Mouse (Mus musculus) left cerebral cortex, postnatal 36 days (tissue): ENCODE measurements around the gene RPS10-NUDT3. TPM values are rescaled to one million over a fixed set of nuclear protein-coding genes. Genes with fewer than 3 reads are reported as not detected.
A peak's percentile ranks its signal among the peaks of the same experiment; 100 is the strongest.

Source experiments
- DNase-seq, 2 experiments: peaks; one replicate each; pipeline ENCODE4 v3.0.0; 2021 to 2022; ENCODE audit warnings: low spot score in 2 of 2, mixed read lengths in 1 of 2
- intact Hi-C: fragments of 180-260 bp; cut with DNase I; formaldehyde crosslinking; loops from one replicate; pipeline ENCODE4 v1.15.1; 2025
- total RNA-seq, 2 experiments: library from RNA; stranded (reverse); gene quantifications; 2 replicates each; pipeline ENCODE4 v1.2.3; 2021

The RPS10-NUDT3 gene
- not detected for total RNA-seq

DNA sequence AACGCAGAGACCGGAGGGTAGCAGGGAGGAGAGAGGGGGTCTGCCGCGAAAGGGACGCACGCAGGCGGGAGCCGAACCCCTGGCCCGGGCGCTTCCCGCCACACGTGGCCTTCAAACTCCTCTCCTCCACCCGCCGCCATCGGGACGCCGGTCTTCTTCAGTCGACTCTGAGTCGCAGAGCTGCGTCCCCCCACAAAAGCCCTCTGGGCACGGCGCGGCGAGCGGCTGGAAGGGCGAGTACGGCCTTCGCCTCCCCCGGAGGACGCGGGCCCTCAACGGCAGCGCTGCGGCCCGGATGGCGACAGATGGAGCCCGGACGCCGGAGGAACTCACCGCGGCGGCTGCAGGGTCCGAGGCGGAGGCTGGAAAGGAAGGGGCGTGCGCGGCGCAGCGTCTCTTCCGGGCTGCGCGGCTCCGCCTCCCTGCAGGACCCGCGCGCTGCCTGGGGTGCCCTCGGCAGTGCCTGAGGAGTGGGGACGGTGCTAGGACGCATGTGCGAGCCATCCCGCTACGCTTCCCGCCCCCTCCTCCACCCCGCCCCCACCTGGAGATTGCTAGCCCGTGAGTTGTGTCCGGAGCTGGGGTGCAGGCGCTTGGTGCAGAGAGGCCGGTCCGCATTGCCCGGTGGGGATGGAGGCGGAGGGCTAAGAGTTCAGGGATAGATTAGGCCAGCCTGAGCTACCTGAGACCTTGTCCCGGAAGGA, at the start of gene RPS10-NUDT3:
Gene RPS10-NUDT3 (minus strand): TSS at position 352 of the 704 bp plus-strand sequence.
- intact Hi-C loops, result loop anchor here (2.0 to 5.0 kb wide), 3 partner anchors 52 to 187 kb away; partner anchors contain the start of genes AI413582 and D17Wsu92e

DNA sequence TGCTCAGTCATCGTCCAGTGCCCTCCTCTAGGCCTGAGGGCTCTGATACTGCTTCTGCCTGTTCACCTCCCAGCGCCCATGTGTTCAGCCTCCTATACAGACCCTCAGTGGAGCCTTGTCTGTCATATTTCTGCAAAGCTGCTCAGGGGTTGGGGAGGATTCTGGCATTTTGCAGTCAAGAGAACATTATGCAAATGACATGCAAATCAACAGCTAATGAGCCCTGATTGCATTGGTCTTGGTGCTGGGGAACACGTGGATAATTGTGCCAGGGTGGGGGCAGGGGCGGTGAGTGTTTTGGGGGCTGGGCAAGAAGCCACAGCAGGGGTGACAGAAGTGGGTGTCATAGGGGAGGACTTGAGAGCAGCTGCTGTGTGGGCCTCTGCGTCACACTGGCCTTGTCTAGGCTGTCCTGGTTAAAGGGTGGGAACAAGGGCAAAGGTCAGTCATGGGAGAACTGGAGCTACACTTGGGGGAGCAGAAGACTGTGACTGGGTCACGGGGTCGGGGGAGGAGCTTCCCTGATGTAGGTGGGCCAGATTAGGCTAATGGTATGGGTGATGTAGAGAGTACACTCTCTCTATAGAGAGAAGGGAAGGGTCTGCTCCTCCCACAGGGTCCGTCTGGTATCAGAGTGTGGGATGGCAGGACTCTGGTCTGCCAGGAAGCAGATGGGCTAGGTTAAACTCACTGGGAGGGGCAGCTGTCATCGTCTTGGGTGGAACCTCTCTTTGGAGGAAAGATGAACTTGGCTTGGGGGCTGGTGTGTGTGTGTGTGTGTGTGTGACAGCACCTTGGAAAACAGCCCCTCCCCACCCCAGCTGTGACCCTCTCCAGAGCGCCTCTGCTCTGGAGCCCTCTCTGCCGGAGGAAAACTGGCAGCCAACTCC, 44.1 kb upstream of the RPS10-NUDT3 start:
- peak in 1 of 2 experiments; percentile 18 for DNase-seq
- intact Hi-C loops, result no loop called here

More for the DNA sequence above, at the start of gene RPS10-NUDT3:
- peak; percentile 89 to 92 for DNase-seq

DNA sequence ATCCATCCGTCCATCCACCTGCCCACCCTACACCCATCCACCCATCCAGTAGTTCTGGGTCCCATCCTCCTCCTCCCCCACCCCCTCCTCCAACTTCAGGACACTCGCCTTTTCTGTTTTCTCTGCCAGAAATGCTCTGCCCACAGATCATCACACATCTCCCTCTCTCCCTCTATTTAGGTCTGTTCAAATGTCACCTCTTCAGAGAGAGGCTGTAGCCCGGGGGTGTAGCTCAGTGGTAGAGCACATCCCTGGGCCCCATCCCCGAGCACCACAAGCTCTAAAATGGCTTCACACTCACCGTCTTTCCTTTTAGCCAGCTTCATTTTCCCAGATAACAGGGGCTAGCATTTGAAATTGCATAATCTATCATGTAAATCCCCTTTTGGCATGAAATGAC, 42.7 kb upstream of the RPS10-NUDT3 start:
- intact Hi-C loops, result no loop called here

DNA sequence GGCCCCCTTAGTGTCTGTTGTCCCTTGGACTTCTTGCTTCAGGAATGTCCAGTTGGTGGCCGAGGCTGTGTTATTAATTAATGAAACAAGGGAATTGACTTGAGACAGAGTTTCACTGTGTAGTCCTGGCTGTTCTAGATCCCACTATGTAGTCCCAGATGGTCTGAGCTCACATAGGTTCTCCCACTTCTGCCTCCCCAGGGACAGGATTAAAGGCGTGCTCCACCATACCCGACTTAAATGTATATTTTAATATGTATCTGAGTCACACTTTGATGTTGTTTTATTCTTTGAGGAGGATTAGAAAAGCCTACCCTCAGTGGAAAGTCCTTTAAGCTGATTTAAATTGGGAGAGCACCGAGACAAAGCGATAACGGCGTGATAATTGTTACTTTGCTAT, 41.2 kb upstream of the RPS10-NUDT3 start:
- intact Hi-C loops, result no loop called here
- DNase-seq, result no peak

More for the DNA sequence above, 42.7 kb upstream of the RPS10-NUDT3 start:
- DNase-seq, result peak in 1 of 2 experiments; percentile 33

DNA sequence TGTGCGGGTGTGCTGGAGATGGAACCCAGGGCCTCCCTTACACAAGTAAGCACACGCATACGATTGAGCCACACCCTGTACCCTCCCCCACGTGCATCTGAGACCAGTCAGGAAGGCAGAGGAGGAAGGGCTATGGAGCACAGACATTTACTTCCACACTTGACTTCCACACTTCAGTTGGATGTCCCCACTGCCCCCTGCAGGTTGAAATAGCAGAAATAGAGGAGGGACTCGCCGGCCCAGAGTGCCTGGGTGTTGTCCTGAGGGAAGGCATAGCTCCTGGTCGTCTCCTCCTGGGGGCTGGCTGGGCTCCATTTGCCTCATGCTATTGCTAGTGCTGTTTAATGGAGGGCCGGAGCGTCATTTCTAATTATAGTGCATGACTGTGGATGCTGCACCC, 40.4 kb upstream of the RPS10-NUDT3 start:
- intact Hi-C loops, result loop anchor here (2.0 kb wide), 1 partner anchor 19 kb away; no protein-coding TSS in a partner anchor
- no peak for DNase-seq

DNA sequence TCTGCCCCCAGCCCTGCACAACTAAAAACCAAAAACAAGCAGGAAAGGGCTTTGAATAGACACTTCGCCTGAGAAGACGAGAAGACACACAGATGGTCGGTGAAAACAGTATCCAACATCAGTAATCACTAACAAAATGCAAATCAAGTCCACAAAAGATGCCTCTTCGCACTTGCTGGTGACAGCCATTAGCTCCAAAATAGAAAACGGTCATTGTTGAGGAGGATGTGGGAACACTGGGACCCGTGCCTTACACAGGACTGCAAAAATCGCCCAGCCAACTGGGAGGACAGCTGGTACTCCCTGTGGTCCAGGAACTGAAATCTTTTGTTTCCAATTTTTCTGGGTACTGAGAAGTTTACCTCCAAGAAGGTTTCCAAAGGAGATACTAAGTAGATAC, 38.9 kb upstream of the RPS10-NUDT3 start:
- no peak for DNase-seq
- intact Hi-C loops, result loop anchor here (2.0 kb wide), 1 partner anchor 17 kb away; no protein-coding TSS in a partner anchor

DNA sequence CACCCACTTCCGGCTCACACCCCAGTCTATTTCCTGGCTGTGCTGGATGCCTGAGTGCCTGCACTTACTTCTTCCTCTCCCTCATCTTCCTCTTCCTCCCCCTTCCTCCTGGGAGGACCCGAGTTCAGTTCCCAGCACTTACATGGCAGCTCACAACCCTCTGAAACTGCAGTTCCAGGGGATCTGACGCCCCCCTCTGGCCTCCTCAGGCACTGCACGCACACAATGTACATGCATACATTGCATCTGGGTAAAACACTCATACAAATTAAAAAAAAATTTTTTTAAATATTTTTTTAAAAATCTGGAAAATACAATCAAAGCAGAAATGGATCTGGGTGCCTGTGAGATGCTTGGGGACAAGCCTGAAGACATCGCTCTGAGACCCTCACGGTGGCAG, 36.7 kb upstream of the RPS10-NUDT3 start:
- intact Hi-C loops, result no loop called here
- no peak for DNase-seq

DNA sequence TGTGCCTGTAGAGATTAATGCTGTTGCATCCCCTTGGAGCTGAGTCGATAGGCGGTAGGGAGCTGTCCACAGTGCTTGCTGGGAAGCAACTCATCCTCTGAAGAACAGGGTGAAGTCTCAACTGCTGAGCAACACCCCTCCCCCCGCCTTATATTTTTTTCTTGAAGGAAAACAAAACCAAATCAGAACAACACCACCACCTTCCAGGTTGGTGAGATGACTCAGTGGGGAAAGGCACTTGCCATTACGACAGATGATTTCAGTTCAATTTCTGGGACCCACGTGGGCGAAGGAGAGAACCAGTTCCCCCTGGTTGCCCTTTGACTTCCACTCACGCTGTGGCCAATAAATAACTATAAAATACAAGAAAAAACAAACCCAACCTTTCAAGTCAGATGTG, 23.7 kb upstream of the RPS10-NUDT3 start:
- intact Hi-C loops, result loop anchor here (5.0 kb wide), 2 partner anchors 44 to 109 kb away; no protein-coding TSS in a partner anchor
- DNase-seq, result no peak

DNA sequence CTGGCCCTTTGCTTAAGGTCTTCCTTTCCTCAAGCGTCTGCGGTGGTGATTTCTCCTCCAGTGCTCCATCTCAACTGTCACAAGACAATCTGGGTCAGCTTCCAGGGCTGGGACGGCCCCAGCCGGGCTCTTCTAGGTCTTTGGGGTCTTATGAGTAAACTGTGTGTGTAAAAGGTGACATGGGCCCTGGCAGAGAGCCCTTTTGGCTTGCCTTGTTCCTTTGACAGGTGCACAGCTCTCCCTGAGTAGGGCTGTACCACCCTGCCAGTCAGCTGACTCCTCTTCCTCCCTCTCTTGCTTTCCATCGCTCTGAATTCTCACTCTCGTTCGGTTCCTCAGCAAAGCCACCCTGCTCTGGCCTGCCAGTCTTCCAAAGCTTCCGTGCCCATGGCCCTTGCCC, 22.1 kb upstream of the RPS10-NUDT3 start:
- DNase-seq, result peak in 1 of 2 experiments; percentile 38
- intact Hi-C loops, result loop anchor here (2.0 to 5.0 kb wide), 4 partner anchors 18 to 110 kb away; no protein-coding TSS in a partner anchor

DNA sequence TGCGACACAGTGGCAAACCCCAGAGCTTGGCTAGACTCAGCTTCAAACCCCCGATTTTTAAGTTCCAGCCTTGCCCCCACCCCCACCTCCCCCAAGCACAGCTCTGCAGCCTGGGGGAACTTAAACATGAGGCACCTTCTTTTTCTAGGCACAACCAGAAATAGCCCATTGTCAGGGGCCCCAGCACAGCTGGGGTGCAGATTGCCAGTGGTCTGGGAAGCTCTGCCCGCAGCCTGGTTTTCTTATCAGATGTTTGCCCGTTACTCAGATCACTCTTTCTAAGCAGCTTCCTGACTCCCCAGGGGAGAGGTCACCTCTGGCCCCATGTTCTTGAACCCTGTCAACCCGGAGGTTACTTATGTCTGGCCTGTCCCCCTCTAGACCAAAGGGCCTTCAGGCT, 21.4 kb upstream of the RPS10-NUDT3 start:
- DNase-seq, result no peak
- intact Hi-C loops, result loop anchor here (1.0 to 5.0 kb wide), 5 partner anchors 17 to 111 kb away; no protein-coding TSS in a partner anchor

DNA sequence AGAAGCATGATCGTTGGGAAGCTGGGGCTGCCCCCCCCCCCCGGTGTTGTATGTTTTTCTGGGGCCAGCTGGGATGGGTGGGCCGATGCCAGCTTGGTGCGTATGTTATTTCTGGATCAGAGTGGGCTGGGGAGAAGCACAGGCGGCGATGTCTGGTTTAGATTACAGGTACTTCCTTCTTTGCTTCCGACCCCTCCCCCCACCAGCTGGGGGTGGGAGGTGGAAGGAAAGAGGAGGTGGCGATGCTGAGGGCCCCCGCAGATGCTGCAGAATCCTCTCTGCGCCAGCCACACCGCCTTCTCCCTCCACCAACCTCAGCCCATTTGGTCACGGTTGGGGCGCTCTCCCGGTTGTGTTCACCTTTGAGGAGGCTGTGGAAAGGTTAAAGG, 21.0 kb upstream of the RPS10-NUDT3 start:
- intact Hi-C loops, result loop anchor here (1.0 to 5.0 kb wide), 5 partner anchors 17 to 111 kb away; no protein-coding TSS in a partner anchor
- DNase-seq, result peak; percentile 80 to 83

DNA sequence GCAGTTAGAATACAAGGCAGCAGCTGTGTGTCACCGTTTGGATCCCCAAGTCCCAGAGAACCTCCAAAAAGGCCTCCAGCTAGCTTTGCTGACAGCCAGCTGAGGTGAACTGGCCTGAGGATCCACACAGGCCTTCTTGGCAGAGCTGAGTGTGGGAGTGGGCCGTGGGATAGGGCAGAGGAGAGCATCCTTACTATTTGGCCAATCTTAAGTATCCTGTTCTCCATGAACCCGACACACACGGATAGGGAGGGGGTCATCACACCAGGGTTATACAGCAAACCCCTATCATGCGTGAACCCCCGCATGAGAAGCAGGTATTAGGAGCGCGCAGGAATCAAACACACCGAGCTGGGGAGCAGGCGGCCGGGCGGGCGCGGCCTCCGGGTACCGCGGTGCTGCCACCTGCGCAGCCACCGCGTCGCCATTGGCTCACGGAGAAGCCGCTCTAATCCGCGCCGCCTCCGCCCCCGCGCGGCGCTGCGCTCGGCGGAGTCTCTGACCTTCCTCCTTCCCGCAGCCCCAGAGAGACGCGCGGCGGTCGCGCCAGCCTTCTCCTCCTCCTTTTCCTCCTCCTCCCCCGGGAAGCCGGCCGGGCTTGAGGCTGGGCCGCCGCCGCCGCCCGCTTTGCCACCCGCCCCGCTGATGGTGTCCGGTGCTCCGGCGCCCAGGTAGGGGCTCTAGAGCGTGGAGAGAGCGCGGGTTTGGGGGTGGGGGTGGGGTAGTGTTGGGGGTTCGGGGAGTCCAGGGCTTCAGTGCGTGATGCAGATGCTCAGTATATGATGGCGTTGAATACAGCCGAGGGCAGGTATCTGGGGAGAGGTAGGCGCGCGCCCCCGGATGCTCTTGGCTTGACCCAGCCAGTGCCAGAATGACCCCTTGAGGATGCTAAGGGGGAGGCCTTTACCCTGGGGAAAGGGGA, 20.3 kb upstream of the RPS10-NUDT3 start, which contains the start of gene Pacsin1:
Gene Pacsin1 (plus strand): TSS at position 421 of the 922 bp plus-strand sequence.
- intact Hi-C loops, result loop anchor here (1.0 to 5.0 kb wide), 5 partner anchors 16 to 112 kb away; no protein-coding TSS in a partner anchor
- peak; percentile 82 to 88 for DNase-seq

DNA sequence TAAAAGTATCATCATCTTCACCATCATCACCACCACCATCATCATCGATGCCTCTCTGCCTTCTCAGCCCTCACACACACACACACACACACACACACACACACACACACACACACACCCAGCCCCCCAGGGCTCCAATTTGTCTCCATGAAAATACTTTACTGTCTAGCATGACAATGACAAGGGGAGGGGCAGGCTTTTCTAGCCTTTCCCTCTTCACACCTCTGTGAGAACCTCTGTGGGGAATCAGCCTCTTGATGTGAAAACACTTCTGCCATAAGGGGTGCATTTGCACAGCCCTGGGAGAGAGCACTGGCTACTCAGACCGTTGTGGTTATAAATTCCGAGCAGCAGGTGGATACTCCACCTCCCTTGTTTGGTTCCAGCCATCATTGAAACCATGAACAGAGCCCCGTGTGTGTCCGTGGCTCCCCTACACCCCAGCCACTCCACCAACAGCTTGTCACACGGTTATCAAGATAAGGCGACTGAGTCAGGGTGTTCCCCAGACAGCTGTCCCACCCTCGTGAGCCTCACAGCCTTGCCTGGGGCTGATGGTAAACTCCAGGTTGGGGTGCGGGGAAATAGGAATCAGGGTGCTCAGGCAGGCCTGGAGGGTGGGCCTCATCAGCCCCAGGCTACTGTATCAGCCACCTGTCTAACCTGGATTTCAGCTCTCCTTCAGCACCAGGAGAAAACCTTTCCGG, 18.4 kb upstream of the RPS10-NUDT3 start:
- DNase-seq, result no peak
- intact Hi-C loops, result no loop called here

DNA sequence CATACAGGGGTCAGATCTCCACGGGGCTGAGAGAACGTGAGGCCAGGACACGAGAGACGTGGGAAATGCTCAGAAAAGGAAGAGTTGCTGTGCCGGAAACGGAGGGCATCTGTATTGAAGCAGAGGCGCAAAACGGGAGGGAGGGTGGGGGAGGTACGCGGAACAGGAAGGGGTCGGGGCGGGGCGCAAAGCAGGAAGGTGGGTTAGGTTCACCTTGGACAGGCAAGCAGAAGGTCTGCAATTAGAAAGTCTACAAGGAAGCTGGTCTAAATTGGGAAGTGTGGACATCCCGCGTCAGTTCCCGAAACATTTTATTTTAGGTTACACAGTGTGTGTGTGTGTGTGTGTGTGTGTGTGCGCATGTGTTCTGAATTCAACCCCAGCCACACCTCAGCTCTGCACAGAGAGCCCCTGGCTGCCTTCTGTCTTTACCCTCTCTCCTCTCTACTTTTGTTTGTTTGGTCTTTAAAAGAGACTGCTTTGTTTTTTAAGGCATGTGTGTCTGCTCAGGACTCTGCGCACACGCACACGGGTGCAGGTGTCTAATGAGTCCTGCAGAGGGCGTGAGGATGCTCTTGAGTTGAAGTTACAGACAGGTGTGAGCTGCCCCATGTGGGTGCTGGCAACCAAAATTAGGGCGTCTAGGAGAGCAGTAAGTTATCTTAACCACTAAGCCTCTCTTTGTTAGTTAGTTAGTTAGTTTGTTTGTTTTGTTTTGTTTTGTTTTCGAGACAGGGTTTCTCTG, 17.2 kb upstream of the RPS10-NUDT3 start:
- DNase-seq, result no peak
- intact Hi-C loops, result no loop called here

DNA sequence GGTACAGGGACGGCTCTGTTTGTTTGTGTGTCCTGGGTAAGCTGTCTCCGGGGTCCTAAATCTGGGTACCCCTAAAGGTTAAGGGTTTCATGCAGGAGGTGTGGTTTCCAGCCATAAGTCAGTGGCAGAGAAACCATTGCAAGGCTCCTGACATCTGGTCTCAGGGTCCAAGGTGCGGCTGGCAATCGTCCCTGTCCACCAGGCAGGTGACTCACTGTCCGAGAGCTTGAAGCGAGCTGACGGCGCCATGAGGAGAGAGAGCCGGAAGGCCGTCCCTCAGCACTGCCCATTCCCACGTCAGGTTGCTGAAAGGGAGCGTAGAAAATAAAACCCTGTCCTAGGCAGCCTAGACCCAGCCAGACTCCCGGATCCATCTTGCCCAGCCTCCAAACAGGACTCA, 15.6 kb upstream of the RPS10-NUDT3 start:
- intact Hi-C loops, result no loop called here
- no peak for DNase-seq

DNA sequence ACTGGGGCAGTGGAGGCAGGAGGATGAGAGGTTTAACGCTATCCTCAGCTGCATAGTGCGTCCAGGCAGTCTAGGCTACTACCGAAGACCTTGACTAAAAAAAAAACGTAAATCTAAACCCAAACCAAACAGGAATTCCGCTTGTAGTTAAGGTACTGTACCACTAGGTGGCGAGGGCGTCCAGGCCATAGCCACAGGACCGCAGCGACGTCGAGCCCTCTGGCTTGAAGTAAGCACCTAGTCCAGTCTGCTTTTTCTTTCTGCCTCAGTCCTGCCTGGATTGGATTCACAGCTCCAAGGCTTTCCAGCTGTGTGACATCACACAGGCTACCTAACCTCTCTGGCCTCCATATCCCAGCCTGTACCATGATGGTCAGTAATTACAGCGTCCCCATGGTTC, 15.1 kb upstream of the RPS10-NUDT3 start:
- peak in 1 of 2 experiments; percentile 46 for DNase-seq
- intact Hi-C loops, result no loop called here

DNA sequence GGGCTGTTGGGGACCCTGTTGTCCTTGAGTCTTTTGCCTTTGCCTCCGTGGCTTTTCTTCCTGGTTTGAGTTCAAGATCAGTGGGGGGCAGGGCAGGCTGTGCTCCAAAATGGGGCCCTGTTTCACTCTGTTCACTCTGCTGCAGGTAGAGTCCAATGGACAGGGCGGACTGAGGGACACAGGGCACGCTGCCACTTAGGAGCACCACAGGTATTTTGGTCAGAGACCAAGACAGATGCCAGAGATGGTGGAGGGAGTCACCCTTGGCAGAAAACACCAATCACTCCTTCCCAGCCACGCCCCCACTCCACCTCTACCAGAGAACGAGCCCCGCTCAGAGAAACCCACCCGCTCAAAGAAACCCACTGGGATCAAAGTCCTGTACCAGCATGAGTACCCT, 10.8 kb upstream of the RPS10-NUDT3 start:
- DNase-seq, result no peak
- intact Hi-C loops, result no loop called here

DNA sequence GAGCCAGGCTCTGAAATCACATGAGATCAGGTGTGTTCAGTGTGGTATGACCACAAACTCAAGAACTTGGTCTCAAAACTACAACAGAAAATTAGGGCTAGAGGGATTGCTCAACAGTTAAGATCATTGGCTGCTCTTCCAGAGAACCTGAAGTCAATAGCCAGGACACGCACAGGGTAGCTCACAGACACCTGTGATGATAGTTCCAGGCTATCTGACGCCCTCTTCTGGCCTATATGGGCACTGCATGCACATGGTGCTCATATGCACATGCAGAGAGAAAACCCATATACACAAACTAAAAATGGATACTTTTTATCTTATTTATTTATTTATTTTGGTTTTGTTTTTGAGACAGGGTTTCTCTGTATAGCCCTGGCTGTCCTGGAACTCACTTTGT, 9.6 kb upstream of the RPS10-NUDT3 start:
- intact Hi-C loops, result no loop called here

More for the DNA sequence above, 9.6 kb upstream of the RPS10-NUDT3 start:
- DNase-seq, result no peak
